Mouse (Mus musculus): ENCODE results near the gene Slc38a3. TPM values are rescaled to one million over a fixed set of nuclear protein-coding genes. Genes with fewer than 3 reads are reported as not detected.

The Slc38a3 gene
- total and polyA plus RNA-seq, 3 experiments = not detected

- H3K4me1 ChIP-seq (ENCODE audit: control insufficient read depth in 1 of 2, insufficient read depth in 2 of 2, low read length in 2 of 2) = no peaks in the 10 kb centered on the region
- H3K4me3 ChIP-seq (ENCODE audit: control insufficient read depth in 1 of 2, insufficient read depth in 1 of 2, low read depth in 2 of 2, low read length in 2 of 2) = no peak overlapping the region
- H3K27ac ChIP-seq (ENCODE audit: control insufficient read depth, low read depth, low read length) = no peak overlapping the region
- TF ChIP-seq EP300 (IDR thresholded peaks at IDR 0.05; ENCODE audit: low read depth in 1 of 2, low read length in 2 of 2) (no peak), MXI1 (IDR thresholded peaks at IDR 0.05; ENCODE audit: low read depth, low read length) (no peak), SIN3A (IDR thresholded peaks at IDR 0.05; ENCODE audit: low read length) (no peak), ZC3H11A (IDR thresholded peaks at IDR 0.05; ENCODE audit: low read depth, low read length) (no peak), UBTF (IDR thresholded peaks at IDR 0.05; ENCODE audit: borderline replicate concordance, insufficient read depth, low read depth, low read length) (no peak), ZNF384 (IDR thresholded peaks at IDR 0.05; ENCODE audit: low read depth, low read length) (no peak), ZKSCAN1 (IDR thresholded peaks at IDR 0.05; ENCODE audit: low read depth, low read length) (no peak), HCFC1 (IDR thresholded peaks at IDR 0.05; ENCODE audit: low read depth, low read length) (no peak), MEF2A (IDR thresholded peaks at IDR 0.05; ENCODE audit: extremely low read depth, insufficient replicate concordance, low read depth, low read length, poor library complexity, severe bottlenecking) (no peak), TAL1 (IDR thresholded peaks at IDR 0.05; ENCODE audit: low read length) (no peak), POLR2A (IDR thresholded peaks at IDR 0.05; ENCODE audit: control insufficient read depth in 1 of 2, insufficient read depth in 1 of 2, low read depth in 1 of 2, low read length in 2 of 2, poor library complexity in 1 of 2) (no peak), ELF1 (IDR thresholded peaks at IDR 0.05; ENCODE audit: low read depth, low read length) (no peak), RCOR1 (IDR thresholded peaks at IDR 0.05; ENCODE audit: low read depth, low read length) (no peak), CHD1 (IDR thresholded peaks at IDR 0.05; ENCODE audit: low read depth, low read length) (no peak), POLR2AphosphoS2 (IDR thresholded peaks at IDR 0.05; ENCODE audit: low read length) (no peak), GABPA (IDR thresholded peaks at IDR 0.05; ENCODE audit: low read depth, low read length) (no peak)
- H3K36me3 ChIP-seq (ENCODE audit: control insufficient read depth in 1 of 2, insufficient read depth in 2 of 2, low read length in 2 of 2) = no peaks in the 10 kb centered on the region
- peaks cover 5 to 11% of the 10 kb centered on the region in 2 experiments for H3K27me3 ChIP-seq (ENCODE audit: control insufficient read depth in 1 of 2, insufficient read depth in 2 of 2, low read length in 2 of 2)
- H3K9me3 ChIP-seq (replicated peaks; ENCODE audit: insufficient read depth, low read length) = no peaks in the 10 kb centered on the region
- H3K79me2 ChIP-seq (ENCODE audit: control insufficient read depth, insufficient read depth, low read length, poor library complexity) = no peaks in the 10 kb centered on the region
- DNase-seq (ENCODE audit: low read depth, low spot score) = no peak
- H3K9ac ChIP-seq (ENCODE audit: control insufficient read depth, low read depth, low read length, poor library complexity, severe bottlenecking) = no peak overlapping the region
Measured at GRCm38 (mm10) chr9:107690391-107690790, 21.1 kb upstream of the Slc38a3 start.

- Histone ChIP-seq H3K27me3 (ENCODE audit: control insufficient read depth in 1 of 2, insufficient read depth in 2 of 2, low read length in 2 of 2) (peaks cover 4 to 11% of the 10 kb centered on the region in 2 experiments), H3K27ac (ENCODE audit: control insufficient read depth, low read depth, low read length) (no peak overlapping the region)
Measured at GRCm38 (mm10) chr9:107688939-107689338, 19.6 kb upstream of the Slc38a3 start.

More at GRCm38 (mm10) chr9:107688939-107689338, 19.6 kb upstream of the Slc38a3 start:
- no peak for DNase-seq (ENCODE audit: low read depth, low spot score)
- Histone ChIP-seq H3K4me1 (ENCODE audit: control insufficient read depth in 1 of 2, insufficient read depth in 2 of 2, low read length in 2 of 2) (no peaks in the 10 kb centered on the region), H3K36me3 (ENCODE audit: control insufficient read depth in 1 of 2, insufficient read depth in 2 of 2, low read length in 2 of 2) (no peaks in the 10 kb centered on the region), H3K4me3 (ENCODE audit: control insufficient read depth in 1 of 2, insufficient read depth in 1 of 2, low read depth in 2 of 2, low read length in 2 of 2) (no peak overlapping the region), H3K79me2 (ENCODE audit: control insufficient read depth, insufficient read depth, low read length, poor library complexity) (no peaks in the 10 kb centered on the region), H3K9ac (ENCODE audit: control insufficient read depth, low read depth, low read length, poor library complexity, severe bottlenecking) (no peak overlapping the region), H3K9me3 (replicated peaks; ENCODE audit: insufficient read depth, low read length) (no peaks in the 10 kb centered on the region)
- TF ChIP-seq RCOR1 (IDR thresholded peaks at IDR 0.05; ENCODE audit: low read depth, low read length) (no peak), MYB (IDR thresholded peaks at IDR 0.05; ENCODE audit: low read depth, low read length) (no peak), CHD1 (IDR thresholded peaks at IDR 0.05; ENCODE audit: low read depth, low read length) (no peak), GABPA (IDR thresholded peaks at IDR 0.05; ENCODE audit: low read depth, low read length) (no peak), MEF2A (IDR thresholded peaks at IDR 0.05; ENCODE audit: extremely low read depth, insufficient replicate concordance, low read depth, low read length, poor library complexity, severe bottlenecking) (no peak), SMC3 (IDR thresholded peaks at IDR 0.05; ENCODE audit: low read depth, low read length) (no peak), TAL1 (IDR thresholded peaks at IDR 0.05; ENCODE audit: low read length) (no peak), JUND (IDR thresholded peaks at IDR 0.05; ENCODE audit: low read depth, low read length) (no peak), USF1 (IDR thresholded peaks at IDR 0.05; ENCODE audit: low read depth, low read length) (no peak)

Measured in MEL (cell line).